Mouse (Mus musculus): ENCODE data around the gene Orc1. TPM values are rescaled to one million over a fixed set of nuclear protein-coding genes. Genes with fewer than 3 reads are reported as not detected.

Orc1 gene
- total RNA-seq, 1 experiment from 2014 or later: not detected

- ATAC-seq (ENCODE audit: extremely low read depth, insufficient number of reproducible peaks, low FRiP score, poor library complexity, severe bottlenecking): no peak
Measured at GRCm38 (mm10) chr4:108631616-108632015, 52.4 kb downstream of the Orc1 start.

- ATAC-seq (ENCODE audit: extremely low read depth, insufficient number of reproducible peaks, low FRiP score, poor library complexity, severe bottlenecking): no peak
Measured at GRCm38 (mm10) chr4:108633703-108634102, 54.5 kb downstream of the Orc1 start.

- no peak for ATAC-seq (ENCODE audit: extremely low read depth, insufficient number of reproducible peaks, low FRiP score, poor library complexity, severe bottlenecking)
Measured at GRCm38 (mm10) chr4:108634696-108635095, 55.5 kb downstream of the Orc1 start.

- ATAC-seq (ENCODE audit: extremely low read depth, insufficient number of reproducible peaks, low FRiP score, poor library complexity, severe bottlenecking): no peak
Measured at GRCm38 (mm10) chr4:108635101-108635500, 55.9 kb downstream of the Orc1 start.

GRCm38 (mm10) chr4:108637721-108638120, 58.5 kb downstream of the Orc1 start:
- ATAC-seq (ENCODE audit: extremely low read depth, insufficient number of reproducible peaks, low FRiP score, poor library complexity, severe bottlenecking): no peak

GRCm38 (mm10) chr4:108638752-108639151, 59.5 kb downstream of the Orc1 start:
- peak; percentile 56; the same call in 1 of the 2 replicates for ATAC-seq (ENCODE audit: extremely low read depth, insufficient number of reproducible peaks, low FRiP score, poor library complexity, severe bottlenecking)

GRCm38 (mm10) chr4:108664407-108664806, 85.2 kb downstream of the Orc1 start:
- no peak for ATAC-seq (ENCODE audit: extremely low read depth, insufficient number of reproducible peaks, low FRiP score, poor library complexity, severe bottlenecking)

Other genes with a start within 250 kb of the Orc1 start
- gene Shisal2a, start 196.1 kb upstream of the Orc1 start, total RNA-seq (2017): not detected in 2 replicates
- gene Gpx7, start 172.5 kb upstream of the Orc1 start, total RNA-seq (2017): 0.61 and 0.70 TPM in 2 replicates
- gene Tut4, start 120.0 kb upstream of the Orc1 start, total RNA-seq (2017): 223 and 242 TPM in 2 replicates
- gene Prpf38a, start 87 bp upstream of the Orc1 start, total RNA-seq (2017): 59.9 and 62.9 TPM in 2 replicates
- gene Cc2d1b, start 40.5 kb downstream of the Orc1 start, total RNA-seq (2017): 59.7 and 79.0 TPM in 2 replicates
- not detected in 2 replicates for gene 3110021N24Rik, start 140.2 kb downstream of the Orc1 start, total RNA-seq (2017)
- gene Zfyve9, start 201.4 kb downstream of the Orc1 start, total RNA-seq (2017): 2.8 and 3.4 TPM in 2 replicates

Data from neutrophil, adult 5-6 weeks (primary cell).